Mouse (Mus musculus) liver, embryonic 14.5 days (tissue): ENCODE measurements around the gene Xlr4a.

ENCODE experiments used
- CTCF ChIP-seq: IDR thresholded peaks from 2 replicates; pipeline ENCODE4 v1.5.1; 2016; ENCODE audit warnings: antibody characterized with exemption, low read depth, control low read depth
- EP300 ChIP-seq: IDR thresholded peaks from 2 replicates; pipeline ENCODE4 v1.6.1; 2016; ENCODE audit warnings: antibody characterized with exemption, low read depth

- no peak for TF ChIP-seq CTCF
- TF ChIP-seq EP300, result no peak
Measured at GRCm38 (mm10) chrX:73039666-73040065, 42.6 kb downstream of the Xlr4a start.
